Mouse (Mus musculus): ENCODE results near the gene Bco2. TPM values are rescaled to one million over a fixed set of nuclear protein-coding genes. Genes with fewer than 3 reads are reported as not detected.

The Bco2 gene
- total RNA-seq, 2 experiments from 2014 or later, result 3.4 to 3.8 TPM

DNA sequence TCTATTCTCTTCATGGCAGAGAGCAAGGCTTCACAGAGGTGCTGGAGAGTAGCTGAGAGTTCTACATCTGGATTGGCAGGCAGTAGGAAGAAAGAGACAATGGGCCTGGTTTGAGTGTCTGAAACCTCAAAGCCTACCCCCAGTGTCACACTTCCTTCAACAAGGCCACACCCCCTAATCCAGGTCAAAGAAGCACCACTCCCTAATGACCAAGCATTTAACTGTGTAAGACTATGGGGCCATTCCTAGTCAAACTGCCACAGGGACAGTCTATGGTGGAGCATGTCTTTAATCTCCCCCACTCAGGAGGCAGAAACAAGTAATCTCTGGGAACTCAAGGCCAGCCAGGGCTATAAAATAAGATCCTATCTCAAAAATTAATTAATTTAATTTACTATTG, 64.1 kb downstream of the Bco2 start:
- no peak for DNase-seq (ENCODE audit: low spot score in 2 of 2)
- intact Hi-C loops (cut with DNase I), result no loop called here

DNA sequence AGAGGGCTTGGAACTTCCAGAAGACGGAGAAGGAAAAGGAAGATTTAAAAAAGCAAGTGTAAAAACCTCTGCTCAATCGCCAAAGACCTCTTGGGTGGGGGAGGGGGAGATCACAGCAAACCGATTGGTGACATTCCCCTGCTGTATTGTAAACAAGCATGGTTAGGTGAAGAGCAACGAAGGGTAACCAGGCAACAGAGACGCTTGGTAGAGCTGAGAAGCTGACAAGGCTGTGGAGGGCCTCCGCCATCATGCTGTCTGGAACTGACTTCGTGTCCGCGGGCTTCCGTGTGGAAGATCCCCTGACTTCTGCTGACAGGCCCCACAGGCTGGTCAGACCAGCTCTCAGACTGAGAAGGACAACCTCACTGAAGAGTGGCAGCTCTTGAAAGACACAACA, 69.5 kb downstream of the Bco2 start:
- DNase-seq (ENCODE audit: low spot score in 2 of 2), result no peak
- intact Hi-C loops (cut with DNase I), result no loop called here

Other genes with a start within 250 kb of the Bco2 start
- gene Rpl10-ps3, start 210.2 kb downstream of the Bco2 start, total RNA-seq (2021), result 100 to 1,000 TPM; 301 to 364 TPM
- gene Plet1, start 60.7 kb downstream of the Bco2 start, total RNA-seq (2021), result under 1 TPM in 1 of 2 experiments, not detected in 1; 0.21 TPM
- gene Pts, start 26.5 kb downstream of the Bco2 start, total RNA-seq (2021), result 10 to 100 TPM; 27.6 to 29.8 TPM
- gene Il18, start 354 bp downstream of the Bco2 start, total RNA-seq (2021), result 10 to 100 TPM; 27.1 to 29.8 TPM
- not detected for gene Tex12, start 6.1 kb upstream of the Bco2 start, total RNA-seq (2021)
- gene Sdhd, start 48.6 kb upstream of the Bco2 start, total RNA-seq (2021), result 100 to 1,000 TPM; 111 TPM
- 100 to 1,000 TPM; 247 to 254 TPM for gene Timm8b, start 48.7 kb upstream of the Bco2 start, total RNA-seq (2021)
- 1 to 10 TPM; 3.3 to 4.2 TPM for gene Pih1d2, start 62.1 kb upstream of the Bco2 start, total RNA-seq (2021)
- gene Nkapd1, start 62.3 kb upstream of the Bco2 start, total RNA-seq (2021), result 10 to 100 TPM; 22.5 to 26.5 TPM
- gene Dlat, start 104.6 kb upstream of the Bco2 start, total RNA-seq (2021), result 100 to 1,000 TPM; 115 to 117 TPM
- 10 to 100 TPM; 75.4 to 80.8 TPM for gene Dixdc1, start 184.3 kb upstream of the Bco2 start, total RNA-seq (2021)
- 1 to 10 TPM; 2.1 to 2.8 TPM for gene 2310030G06Rik, start 191.4 kb upstream of the Bco2 start, total RNA-seq (2021)
- 100 to 1,000 TPM; 125 to 140 TPM for gene Cryab, start 196.1 kb upstream of the Bco2 start, total RNA-seq (2021)
- 1 to 10 TPM; 1.4 to 1.5 TPM for gene Hspb2, start 197.2 kb upstream of the Bco2 start, total RNA-seq (2021)
- 1 to 10 TPM; 4.7 to 6.1 TPM for gene Fdxacb1, start 213.1 kb upstream of the Bco2 start, total RNA-seq (2021)
- gene Alg9, start 219.8 kb upstream of the Bco2 start, total RNA-seq (2021), result 10 to 100 TPM; 25.5 to 26.3 TPM
- 10 to 100 TPM; 32.6 to 34.2 TPM for gene 1110032A03Rik, start 220.3 kb upstream of the Bco2 start, total RNA-seq (2021)